In the genomic region with DNA sequence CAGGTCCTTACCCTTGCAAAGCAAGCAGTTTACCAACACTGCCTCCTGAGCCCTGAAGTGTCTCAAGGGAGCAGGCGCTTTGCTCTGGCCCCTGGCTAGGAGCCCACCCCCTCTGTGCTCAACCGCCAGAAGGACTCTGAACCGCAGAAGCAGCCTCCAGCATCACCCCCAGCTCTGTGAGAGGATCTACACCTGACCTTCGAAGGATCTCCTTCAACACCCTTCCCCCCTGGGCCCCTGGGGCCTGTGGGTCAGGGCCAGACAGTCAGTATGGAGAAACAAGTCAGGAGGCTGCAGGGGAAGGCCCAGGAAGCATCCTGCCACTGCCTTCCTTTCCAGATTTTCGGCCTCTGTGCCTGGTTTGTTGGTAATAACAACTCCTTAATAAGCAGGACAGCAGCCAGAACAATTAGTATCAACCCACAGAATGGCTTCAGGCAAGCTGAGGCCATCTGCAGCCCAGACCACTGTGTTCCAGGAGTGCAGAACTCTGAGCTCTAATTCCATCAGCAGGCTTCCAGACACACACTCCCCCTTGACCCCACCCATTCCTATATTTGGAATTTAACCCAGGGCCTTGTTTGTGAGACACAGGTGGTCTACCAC, we compare ENCODE assay signal across 11 mouse cellular contexts. TPM values are rescaled to one million over a fixed set of nuclear protein-coding genes. Genes with fewer than 3 reads are reported as not detected.
DNase-seq lines count a peak whose midpoint lies in the region; ATAC-seq and TF ChIP-seq lines count a peak whose summit lies in the region.
"Had no signal": no experiment of that assay in that cellular context is flagged by ENCODE, and none has a peak within 500 bp of the region (broad histone marks: within the 10 kb centered on the region; RNA-seq: fewer than 3 reads in every experiment).

No protein-coding gene starts in this region.

- TF ChIP-seq CTCF in lung, adult 2 months (IDR thresholded peaks at IDR 0.05; ENCODE audit: insufficient read depth, low read length) = no peak

- peaks cover 7% of the 10 kb centered on the region for H3K4me1 ChIP-seq in kidney, embryonic 16.5 days (ENCODE audit: insufficient read depth, low read length)
- H3K4me1 ChIP-seq in liver, embryonic 12.5 days = peaks cover 24% of the 10 kb centered on the region
- H3K4me1 ChIP-seq in lung, adult 2 months (ENCODE audit: control insufficient read depth, insufficient read depth, low read length) = no peaks in the 10 kb centered on the region

- 65% methylated on average over 5 of the region's 5 CpGs for WGBS in kidney, embryonic 16.5 days
- 61% methylated on average over 5 of the region's 5 CpGs for WGBS in liver, embryonic 12.5 days (ENCODE audit: insufficient replicate concordance)
- WGBS in lung, adult 2 months = 70% methylated on average over 5 of the region's 5 CpGs

- DNase-seq in kidney, adult 11 months = peak; percentile 51
- peak; percentile 35 for DNase-seq in NIH3T3 (ENCODE audit: low read depth)
- DNase-seq in forelimb bud, embryonic 11.5 days (ENCODE audit: low read depth, low spot score) = peak; percentile 48
- no peak for DNase-seq in lung, adult 2 months
- no peak for DNase-seq in layer of hippocampus, adult 11-12 months (ENCODE audit: low spot score)
- no peak for DNase-seq in left cerebral cortex, postnatal 10 days (ENCODE audit: extremely low spot score in 1 of 2, low spot score in 2 of 2)
- DNase-seq: gastrocnemius, postnatal 36 days had no signal

- ATAC-seq in kidney, embryonic 16.5 days (ENCODE audit: low FRiP score, low TSS enrichment) = no peak
- ATAC-seq in liver, embryonic 12.5 days = no peak

- no peak overlapping the region for H3K9ac ChIP-seq in kidney, embryonic 16.5 days (replicated peaks; ENCODE audit: low read length)
- H3K9ac ChIP-seq in liver, embryonic 12.5 days = no peak overlapping the region

- H3K4me2 ChIP-seq in kidney, embryonic 16.5 days (replicated peaks; ENCODE audit: low read depth, low read length) = no peak overlapping the region
- 0 out of 2 replicates have a peak overlapping the region, but pooled peaks have one; percentile 1 for H3K4me2 ChIP-seq in liver, embryonic 12.5 days

- no peak for TF ChIP-seq POLR2A in lung, adult 2 months (IDR thresholded peaks at IDR 0.05; ENCODE audit: borderline replicate concordance, extremely low read depth, low read depth, low read length)

- H3K27ac ChIP-seq in kidney, embryonic 16.5 days (ENCODE audit: low read length) = no peak overlapping the region
- H3K27ac ChIP-seq in liver, embryonic 12.5 days = peak overlapping the region; percentile 33; the same call in 1 of the 2 replicates

- no peak overlapping the region for H3K4me3 ChIP-seq in kidney, embryonic 16.5 days (ENCODE audit: low read length)
- no peak overlapping the region for H3K4me3 ChIP-seq in liver, embryonic 12.5 days
- no peak overlapping the region for H3K4me3 ChIP-seq in lung, adult 2 months (replicated peaks; ENCODE audit: extremely low read depth, low read depth, low read length)
- H3K4me3 ChIP-seq: erythroblast, embryonic 14.5 days; megakaryocyte, embryonic 14.5 days had no signal

- H3K27me3 ChIP-seq in kidney, embryonic 16.5 days (ENCODE audit: insufficient read depth, low read length) = no peaks in the 10 kb centered on the region
- 0 out of 2 replicates have a peak, but pooled peaks cover 6% of the 10 kb centered on the region for H3K27me3 ChIP-seq in liver, embryonic 12.5 days (replicated peaks)
- H3K27me3 ChIP-seq: megakaryocyte, embryonic 14.5 days had no signal

- intact Hi-C loops in left cerebral cortex, postnatal 10 days (cut with DNase I) = no loop called here

- no peaks in the 10 kb centered on the region; the same call in 1 of the 2 replicates for H3K36me3 ChIP-seq in kidney, embryonic 16.5 days (ENCODE audit: insufficient read depth, low read length)
- peaks cover 16% of the 10 kb centered on the region for H3K36me3 ChIP-seq in liver, embryonic 12.5 days

- H3K9me3 ChIP-seq in kidney, embryonic 16.5 days (ENCODE audit: low read length) = no peaks in the 10 kb centered on the region
- H3K9me3 ChIP-seq in liver, embryonic 12.5 days (replicated peaks) = no peaks in the 10 kb centered on the region
- H3K9me3 ChIP-seq: megakaryocyte, embryonic 14.5 days had no signal

RNA-seq across cellular contexts. Expression of gene Asl, which starts 7.6 kb away (rescaled TPM):
- 59.2 and 73.9 TPM in 2 replicates for polyA plus RNA-seq in kidney, embryonic 16.5 days (2015; fragmentation: Nextera tagmentation; extraction: Ambion mirVana)
- 39.1 and 41.1 TPM in 2 replicates for polyA plus RNA-seq in liver, embryonic 12.5 days (2016; fragmentation: Nextera tagmentation; extraction: Ambion mirVana)
- 22.1 and 27.3 TPM in 2 replicates for polyA plus RNA-seq in lung, adult 2 months (2012; rRNA removed)
- 10 to 100 TPM; 23.9 to 24.6 TPM for total RNA-seq in left cerebral cortex, postnatal 10 days (2021)

RNA-seq across cellular contexts. Expression of gene Crcp, which starts 7.6 kb away (rescaled TPM):
- 43.7 and 46.2 TPM in 2 replicates for polyA plus RNA-seq in kidney, embryonic 16.5 days (2015; fragmentation: Nextera tagmentation; extraction: Ambion mirVana)
- polyA plus RNA-seq in liver, embryonic 12.5 days (2016; fragmentation: Nextera tagmentation; extraction: Ambion mirVana) = 33.9 and 34.7 TPM in 2 replicates
- 9.4 and 12.9 TPM in 2 replicates for polyA plus RNA-seq in lung, adult 2 months (2012; rRNA removed)
- 10 to 100 TPM; 39.9 to 40.9 TPM for total RNA-seq in left cerebral cortex, postnatal 10 days (2021)

RNA-seq across cellular contexts. Expression of gene Gusb, which starts 18.6 kb away (rescaled TPM):
- 55.0 and 59.4 TPM in 2 replicates for polyA plus RNA-seq in kidney, embryonic 16.5 days (2015; fragmentation: Nextera tagmentation; extraction: Ambion mirVana)
- 44.8 and 49.1 TPM in 2 replicates for polyA plus RNA-seq in liver, embryonic 12.5 days (2016; fragmentation: Nextera tagmentation; extraction: Ambion mirVana)
- polyA plus RNA-seq in lung, adult 2 months (2012; rRNA removed) = 39.0 and 44.8 TPM in 2 replicates
- total RNA-seq in left cerebral cortex, postnatal 10 days (2021) = 10 to 100 TPM; 15.6 to 17.0 TPM

RNA-seq across cellular contexts. Expression of gene Tpst1, which starts 51.7 kb away (rescaled TPM):
- polyA plus RNA-seq in kidney, embryonic 16.5 days (2015; fragmentation: Nextera tagmentation; extraction: Ambion mirVana) = 67.7 and 70.1 TPM in 2 replicates
- 37.1 and 37.2 TPM in 2 replicates for polyA plus RNA-seq in liver, embryonic 12.5 days (2016; fragmentation: Nextera tagmentation; extraction: Ambion mirVana)
- polyA plus RNA-seq in lung, adult 2 months (2012; rRNA removed) = 24.4 and 24.5 TPM in 2 replicates
- total RNA-seq in left cerebral cortex, postnatal 10 days (2021) = 10 to 100 TPM; 35.5 to 37.1 TPM

Comparison
In these comparisons a context has a peak if more than half of its experiments do, and no peak if none do; other contexts are left out.
1. DNase-seq: peak in kidney, adult 11 months (single experiment), NIH3T3 (single experiment) and forelimb bud, embryonic 11.5 days (single experiment); none in lung, adult 2 months (single experiment), layer of hippocampus, adult 11-12 months (single experiment) and left cerebral cortex, postnatal 10 days (0 of 2).